Mouse (Mus musculus): ENCODE results near the gene Aspa. TPM values are rescaled to one million over a fixed set of nuclear protein-coding genes. Genes with fewer than 3 reads are reported as not detected.
"Not testable (repeated sequence)": the region's sequence is repeated elsewhere in the genome, so short reads cannot be mapped to it uniquely, and the experiment has no call there.

Aspa gene
- 1 to 10 TPM in 1 of 2 experiments, under 1 TPM in 1; 0.76 to 1.2 TPM for total RNA-seq (2021)
- long read RNA-seq, experiment 1, partial matches to known transcripts = 0 of 1 reads
- long read RNA-seq, experiment 1, other reads (novel, unspliced or antisense) = 1 of 1 reads
- long read RNA-seq, experiment 2, partial matches to known transcripts = 0 of 2 reads
- long read RNA-seq, experiment 2, other reads (novel, unspliced or antisense) = 0 of 2 reads

DNA sequence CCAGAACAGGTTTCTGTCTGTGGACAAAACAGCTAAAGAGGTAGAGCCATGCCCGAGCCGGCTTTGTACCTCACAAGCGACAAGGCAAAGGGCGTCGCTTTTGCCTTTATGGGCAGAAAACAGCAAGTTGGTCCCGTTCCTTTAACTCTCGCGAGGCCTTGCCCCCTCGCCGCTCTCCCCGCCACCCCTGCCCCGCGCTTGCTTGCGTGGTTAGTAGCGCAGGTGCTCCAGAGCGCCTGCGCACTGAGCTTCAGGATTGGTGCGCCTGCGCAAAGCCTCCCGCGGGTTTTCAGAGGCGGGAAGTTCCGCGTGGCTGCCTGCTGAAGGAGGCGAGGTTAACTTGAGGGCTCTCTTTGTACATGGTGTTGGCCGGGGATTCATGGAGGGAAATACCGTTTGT, at the start of gene Aspa, which contains the start of the genes Gm49340 and Spata22:
TSS of gene Aspa (minus strand) at position 155 of the 400 bp plus-strand sequence.
TSS of gene Gm49340 (plus strand) at position 300 of the 400 bp plus-strand sequence.
TSS of gene Spata22 (plus strand) at position 300 of the 400 bp plus-strand sequence.
- DNase-seq = no peak
- intact Hi-C loops (cut with DNase I) = no loop called here

DNA sequence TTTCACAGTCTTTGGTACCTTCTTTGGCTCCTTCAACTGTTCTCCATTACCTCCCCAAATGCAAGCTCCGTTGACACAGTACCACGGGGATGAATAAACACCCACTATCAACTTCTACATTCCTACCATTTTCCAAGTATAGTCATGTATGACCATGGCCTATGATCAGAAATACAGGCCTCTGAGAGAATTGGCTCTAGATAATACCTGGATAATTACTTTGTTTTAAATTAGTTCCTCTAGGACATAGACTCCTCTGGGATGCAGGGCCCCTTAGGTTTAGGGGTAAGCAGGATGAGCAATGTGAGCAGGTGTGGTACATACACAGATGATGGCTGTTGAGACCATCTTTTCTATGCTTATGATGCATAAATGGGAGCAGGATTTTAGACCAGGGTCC, 41.5 kb upstream of the Aspa start, which contains the start of gene Olfr376:
TSS of gene Olfr376 (plus strand) at position 301 of the 400 bp plus-strand sequence.
- intact Hi-C loops (cut with DNase I) = no loop called here
- no peak for DNase-seq

DNA sequence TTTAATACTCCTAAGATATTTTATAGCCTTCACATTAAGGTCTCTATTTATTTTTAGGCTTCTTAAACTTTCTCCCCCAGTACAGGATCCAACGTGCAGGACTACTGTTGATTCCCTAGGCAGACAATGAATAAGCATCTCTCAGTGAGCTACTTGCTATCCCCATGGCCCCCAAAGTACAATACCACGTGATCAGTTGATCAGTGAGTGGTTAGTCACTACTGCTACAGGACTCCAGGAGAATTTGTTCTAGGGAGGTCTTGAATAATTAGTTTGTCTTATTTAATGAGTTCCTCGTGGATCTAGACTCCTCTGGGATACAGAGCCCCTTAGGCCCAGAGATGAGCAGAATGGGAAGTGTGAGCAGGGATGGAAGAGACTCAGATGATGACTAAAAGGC, 21.1 kb upstream of the Aspa start, which contains the start of gene Olfr20:
TSS of gene Olfr20 (plus strand) at position 301 of the 400 bp plus-strand sequence.
- DNase-seq = no peak
- intact Hi-C loops (cut with DNase I) = no loop called here

DNA sequence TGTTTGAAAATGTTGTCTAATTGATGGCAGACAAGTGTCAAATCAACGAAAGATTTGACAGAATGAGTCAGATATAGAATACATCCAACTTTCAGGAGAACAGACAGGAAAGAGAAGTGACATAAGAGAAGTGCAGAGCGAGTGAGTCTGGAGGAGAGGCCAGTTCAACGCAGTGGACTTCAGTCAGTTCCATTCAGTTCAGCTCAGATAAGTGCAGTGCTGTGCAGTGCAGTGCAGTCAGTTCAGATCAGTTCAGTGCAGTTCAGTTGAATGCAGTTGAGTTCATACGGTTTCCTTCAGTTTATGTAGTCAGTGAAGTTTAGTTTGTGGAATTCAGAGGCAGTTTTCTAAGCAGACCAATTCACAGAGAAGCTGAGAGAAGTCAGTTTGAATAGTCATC, 7.5 kb upstream of the Aspa start:
- intact Hi-C loops (cut with DNase I) = no loop called here
- DNase-seq = no peak

DNA sequence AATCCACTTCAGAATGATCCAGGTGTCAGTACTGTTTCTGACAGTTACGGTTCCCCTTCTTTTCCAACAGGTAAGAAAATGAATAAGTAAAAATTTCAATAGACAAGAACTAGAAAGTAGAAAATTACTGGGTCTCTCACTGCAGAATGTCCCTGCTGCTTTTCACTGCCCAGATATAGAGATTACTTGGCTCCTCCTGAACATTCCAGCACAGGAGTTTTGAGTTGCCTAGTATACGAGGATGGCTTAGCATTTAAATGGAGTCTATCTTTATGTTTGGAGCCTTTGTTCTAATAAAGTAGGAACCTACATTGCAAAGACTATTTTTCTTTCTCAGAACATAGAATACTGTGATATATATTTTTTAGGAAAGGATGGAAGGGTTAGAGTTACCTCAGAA, 4.0 kb upstream of the Aspa start:
- DNase-seq = no peak
- intact Hi-C loops (cut with DNase I) = no loop called here

DNA sequence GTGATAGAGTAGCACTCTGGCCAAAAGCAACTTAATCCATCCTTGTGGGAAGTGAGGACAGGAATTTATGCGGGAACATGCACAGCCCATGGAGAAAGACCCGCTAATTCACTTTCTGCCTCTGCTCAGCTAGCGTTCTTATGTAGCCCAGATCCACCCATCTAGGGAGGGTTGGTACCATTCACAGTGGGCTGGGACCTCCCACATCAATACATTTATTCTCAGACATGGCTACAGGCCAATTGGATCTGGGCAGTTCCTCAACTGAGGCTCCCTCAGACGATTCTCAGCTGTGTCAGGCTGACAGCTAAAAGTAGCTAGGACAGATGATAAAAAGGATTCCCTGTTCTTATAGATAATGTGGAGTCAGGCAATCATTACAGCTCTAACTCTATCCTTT, 2.0 kb downstream of the Aspa start:
- intact Hi-C loops (cut with DNase I) = no loop called here
- DNase-seq = no peak

DNA sequence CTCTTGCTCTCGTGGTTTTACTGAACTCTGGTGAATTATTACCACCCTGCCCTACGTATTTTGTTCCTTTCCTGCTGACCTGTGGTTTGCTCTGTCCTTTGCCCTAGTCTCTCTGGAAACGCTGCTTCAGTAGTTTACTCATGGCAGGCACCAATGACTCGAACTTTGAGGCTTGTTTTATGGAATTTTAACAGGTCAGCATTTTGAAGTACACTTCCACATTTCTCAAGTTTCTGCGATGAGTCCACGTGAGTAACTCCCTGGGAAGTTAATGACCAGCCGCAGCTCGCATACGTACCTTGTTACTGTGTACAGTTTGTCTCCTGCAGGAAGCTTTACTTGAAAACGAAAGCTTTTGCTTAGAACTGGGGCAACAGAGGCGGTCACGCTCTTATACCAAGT, 2.9 kb downstream of the Aspa start:
- intact Hi-C loops (cut with DNase I) = no loop called here
- DNase-seq = no peak

DNA sequence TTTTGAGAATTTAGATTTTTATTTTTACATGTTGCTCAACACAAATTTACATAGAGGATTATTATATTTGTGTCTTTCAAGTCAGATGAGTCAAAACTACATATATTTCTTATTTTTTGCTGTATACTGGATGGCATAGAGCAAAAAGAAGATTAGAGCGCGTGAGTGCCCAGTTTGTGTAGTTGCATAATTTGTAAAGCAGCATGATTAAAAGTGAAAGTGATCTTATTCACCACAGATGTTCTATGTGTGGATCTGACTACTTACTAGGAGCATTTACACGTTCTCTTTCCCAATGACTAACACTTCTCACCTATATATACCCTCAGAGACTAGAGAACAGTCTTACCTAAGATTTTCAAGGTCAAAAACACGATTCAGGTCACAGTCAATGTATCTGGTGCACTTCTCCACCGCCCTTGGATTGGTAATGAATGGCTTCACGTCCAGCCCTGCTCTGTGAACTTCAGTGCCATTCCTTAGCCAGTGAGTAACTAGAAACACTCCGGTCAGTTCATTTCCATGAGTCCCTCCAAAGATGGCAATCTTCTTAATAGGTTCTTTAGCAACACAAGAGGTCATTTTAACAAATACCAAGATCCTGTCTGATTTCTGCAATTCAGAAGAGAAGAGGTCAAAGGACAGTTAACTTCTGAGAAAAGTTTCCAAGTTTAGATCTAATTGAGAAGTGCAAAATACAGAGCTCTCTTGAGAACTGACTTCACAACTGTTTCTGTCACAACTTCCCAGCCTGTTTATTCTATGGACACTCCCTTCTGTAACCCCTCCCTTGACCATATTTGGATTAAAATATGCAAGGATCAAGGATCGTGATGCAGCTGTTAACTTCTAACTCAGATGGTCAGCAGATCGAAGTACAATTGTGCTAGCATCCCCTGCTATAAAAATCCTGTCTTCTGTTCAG, 5.2 kb downstream of the Aspa start:
- no peak for DNase-seq
- intact Hi-C loops (cut with DNase I) = no loop called here

DNA sequence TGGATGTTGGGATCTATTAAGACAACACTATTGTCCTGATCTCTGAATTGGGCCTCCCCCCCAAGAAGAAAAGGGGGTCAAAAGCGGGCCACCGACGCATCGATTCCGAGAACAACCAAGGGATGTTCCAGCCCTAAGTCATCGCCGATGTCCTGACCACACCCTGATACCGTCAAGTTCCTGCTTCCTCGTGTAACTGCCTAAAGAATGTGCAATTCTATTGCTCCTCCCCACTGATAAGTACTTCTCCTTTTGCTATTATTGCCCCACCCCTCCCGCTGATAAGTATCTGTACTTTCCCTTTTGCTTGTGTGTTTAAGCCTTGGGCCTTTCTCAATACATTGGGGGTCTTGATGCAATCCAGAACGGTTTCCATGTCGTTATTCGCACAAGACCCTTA, 8.3 kb downstream of the Aspa start:
- intact Hi-C loops (cut with DNase I); DNase-seq: not testable (repeated sequence)

DNA sequence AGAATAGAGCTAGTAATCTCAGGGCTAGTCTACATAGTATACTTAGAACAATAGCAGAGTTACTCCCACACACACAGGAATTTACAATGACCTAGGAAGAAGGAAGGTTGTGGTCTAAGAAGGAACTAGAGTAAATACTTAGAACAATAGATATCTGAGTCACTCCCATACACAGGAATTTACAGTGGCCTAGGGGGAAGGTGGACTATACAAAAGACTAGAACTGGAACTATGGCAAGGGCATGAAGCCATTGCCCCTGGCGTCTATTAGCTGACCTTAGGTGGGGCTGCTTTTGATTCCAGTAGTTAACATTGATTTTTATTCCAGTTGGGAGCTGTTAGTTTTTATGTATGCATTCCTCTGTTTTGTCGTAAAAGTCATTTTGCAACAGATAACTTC, 10.8 kb downstream of the Aspa start:
- intact Hi-C loops (cut with DNase I); DNase-seq: not testable (repeated sequence)

DNA sequence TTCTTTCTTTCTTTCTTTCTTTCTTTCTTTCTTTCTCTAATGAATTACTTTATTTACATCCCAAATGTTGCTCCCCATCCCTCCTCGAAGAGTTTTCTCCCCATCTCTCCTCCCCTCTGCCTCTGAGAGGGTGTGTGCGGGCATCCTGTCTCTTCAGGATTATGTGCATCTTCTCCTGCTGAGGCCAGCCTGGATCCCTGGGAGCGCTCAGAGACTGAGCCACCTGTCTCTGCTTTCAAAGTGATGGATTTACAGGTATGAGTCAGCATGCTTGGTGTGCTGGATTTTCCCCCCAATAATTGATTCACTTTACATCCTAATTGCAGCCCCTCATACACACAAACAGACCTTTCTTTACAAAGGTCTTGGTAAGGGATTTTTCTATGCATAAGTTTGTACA, 13.4 kb downstream of the Aspa start:
- intact Hi-C loops (cut with DNase I) = no loop called here
- DNase-seq = no peak

DNA sequence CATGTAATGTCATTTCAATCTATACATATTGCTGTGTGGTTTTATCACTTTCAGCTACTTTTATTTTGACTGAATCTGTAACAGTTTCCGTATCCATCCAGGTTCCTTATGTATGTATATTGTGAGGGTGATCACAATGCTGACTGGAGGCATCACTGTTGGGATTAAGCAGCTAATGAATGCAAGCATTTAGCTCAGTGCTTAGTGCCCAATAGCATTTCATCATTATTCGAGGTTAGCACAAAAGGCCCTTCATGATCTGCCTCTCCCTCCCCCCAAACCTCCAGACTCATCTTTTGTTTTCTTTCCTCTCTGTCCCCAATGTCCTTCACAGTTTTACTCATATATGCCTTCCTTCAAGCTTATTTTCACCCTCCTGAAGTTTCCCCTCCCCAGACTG, 26.3 kb downstream of the Aspa start:
- intact Hi-C loops (cut with DNase I) = no loop called here
- DNase-seq = no peak

DNA sequence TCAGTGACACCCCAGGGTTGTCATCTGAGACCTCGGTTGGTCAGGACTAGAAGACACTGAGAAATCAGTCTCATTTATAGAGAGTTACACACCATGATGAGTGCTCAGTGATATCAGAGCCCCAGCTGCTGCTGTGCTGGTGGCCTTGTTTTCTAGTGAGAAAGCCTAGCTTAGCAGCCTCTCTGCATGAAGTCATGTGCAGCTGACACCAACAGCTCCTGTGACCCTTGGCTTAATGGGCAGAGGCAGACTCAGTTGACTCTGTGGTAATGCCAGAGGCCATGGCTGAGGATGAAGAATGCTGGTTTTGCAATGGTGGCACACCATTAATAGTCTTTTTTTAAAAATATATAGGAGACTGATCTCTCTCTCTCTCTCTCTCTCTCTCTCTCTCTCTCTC, 39.8 kb downstream of the Aspa start:
- DNase-seq = no peak
- intact Hi-C loops (cut with DNase I) = no loop called here

DNA sequence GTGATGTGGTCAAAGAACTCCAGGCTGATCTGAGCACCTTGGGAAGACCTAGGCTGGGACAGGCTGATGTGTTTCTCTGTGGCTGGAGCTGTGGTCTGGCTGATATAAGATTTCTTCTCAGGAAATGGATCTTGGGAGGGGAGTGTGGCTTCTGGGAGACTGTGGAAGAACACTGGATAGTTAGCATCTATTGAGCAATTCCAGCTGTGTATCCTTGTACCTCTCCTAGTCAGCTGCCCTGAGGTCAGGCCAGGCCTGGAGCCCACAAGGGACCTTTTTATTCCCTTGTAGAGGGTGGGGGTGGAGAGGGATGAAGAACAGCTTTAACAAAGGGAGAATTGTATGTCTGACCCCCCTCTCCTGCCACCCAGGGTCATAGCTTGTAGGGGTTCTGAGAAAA, 45.0 kb downstream of the Aspa start:
- intact Hi-C loops (cut with DNase I) = no loop called here
- DNase-seq = no peak

DNA sequence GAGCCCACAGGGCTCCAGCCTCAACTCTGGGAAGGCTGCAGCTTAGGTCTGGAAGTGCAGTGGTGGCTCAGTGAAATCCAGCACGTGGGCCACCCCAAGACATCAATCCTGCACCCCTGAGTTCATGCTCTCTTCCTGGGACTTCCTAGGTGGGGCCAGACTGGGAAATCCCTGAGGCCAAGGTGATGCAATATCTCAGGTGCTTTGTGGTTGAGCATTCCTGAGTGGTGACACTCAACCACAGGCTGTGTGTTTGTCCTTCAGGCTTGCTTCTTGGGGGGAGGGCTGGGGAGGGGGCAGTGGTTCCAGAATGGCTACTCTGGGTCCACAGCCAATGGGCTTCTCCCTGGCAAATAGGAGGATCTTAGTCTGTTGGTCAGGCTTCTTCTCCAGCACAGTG, 45.5 kb downstream of the Aspa start:
- intact Hi-C loops (cut with DNase I) = no loop called here
- no peak for DNase-seq

DNA sequence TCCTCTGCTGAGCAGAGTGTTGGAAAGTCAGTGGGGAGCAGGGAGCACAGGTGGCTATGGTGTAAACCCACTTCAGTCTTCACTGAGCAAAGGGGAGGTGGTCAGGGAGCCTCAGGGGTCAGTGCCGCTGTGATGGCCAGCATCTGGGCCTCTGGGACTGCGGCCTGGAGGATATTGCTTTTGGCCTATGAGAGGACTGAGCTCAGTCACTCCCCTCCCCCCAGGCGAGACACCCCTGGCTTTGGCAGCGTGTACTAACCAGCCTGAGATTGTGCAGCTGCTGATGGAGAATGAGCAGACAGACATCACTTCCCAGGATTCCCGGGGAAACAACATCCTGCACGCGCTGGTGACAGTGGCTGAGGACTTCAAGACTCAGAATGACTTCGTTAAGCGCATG, 46.0 kb downstream of the Aspa start:
- DNase-seq = peak; percentile 47 to 60
- intact Hi-C loops (cut with DNase I) = no loop called here

DNA sequence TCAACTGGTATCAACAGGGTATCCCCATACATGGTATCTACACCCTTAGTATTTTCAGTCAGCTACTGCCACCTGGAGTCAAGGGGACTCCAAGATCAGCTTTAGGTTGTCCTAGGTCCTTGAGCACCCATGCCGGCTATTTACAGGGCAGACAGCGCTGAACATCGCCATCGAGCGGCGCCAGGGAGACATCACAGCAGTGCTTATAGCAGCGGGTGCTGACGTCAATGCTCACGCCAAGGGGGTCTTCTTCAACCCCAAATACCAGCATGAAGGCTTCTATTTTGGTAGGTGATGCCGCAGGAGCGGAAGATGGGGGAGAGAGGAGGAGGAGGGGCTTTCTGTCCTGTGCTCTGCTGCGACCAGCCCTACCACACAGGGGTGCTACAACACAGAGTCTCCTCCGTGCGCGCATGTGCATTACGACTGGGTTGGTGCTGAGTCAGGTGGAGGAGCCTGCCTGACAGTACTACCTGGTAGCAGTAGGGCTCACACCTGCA, 47.8 kb downstream of the Aspa start:
- intact Hi-C loops (cut with DNase I) = loop anchor here (2.0 kb wide), 1 partner anchor 145 kb away; no protein-coding TSS in a partner anchor
- peak; percentile 40 to 44 for DNase-seq

DNA sequence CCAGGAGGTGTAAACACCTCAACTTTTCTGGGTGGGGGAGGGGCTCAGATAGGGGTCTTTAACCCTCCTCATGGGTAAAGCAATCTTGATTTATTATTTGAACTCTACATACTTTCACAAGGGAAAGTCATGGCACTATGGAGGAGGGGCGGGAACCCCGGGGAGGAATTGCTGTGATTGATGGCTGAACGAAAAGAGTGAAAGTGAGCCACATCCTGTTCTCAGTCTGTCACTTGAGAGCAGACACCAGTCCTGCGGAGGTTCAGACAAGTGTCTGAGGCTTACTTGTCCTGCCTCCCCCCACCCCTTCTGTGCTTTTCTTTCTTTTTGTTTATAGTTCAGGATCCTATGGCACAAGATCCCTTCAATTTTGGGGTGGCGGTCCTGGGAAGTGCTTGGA, 48.7 kb downstream of the Aspa start:
- DNase-seq = no peak
- intact Hi-C loops (cut with DNase I) = loop anchor here (2.0 kb wide), 1 partner anchor 144 kb away; no protein-coding TSS in a partner anchor

DNA sequence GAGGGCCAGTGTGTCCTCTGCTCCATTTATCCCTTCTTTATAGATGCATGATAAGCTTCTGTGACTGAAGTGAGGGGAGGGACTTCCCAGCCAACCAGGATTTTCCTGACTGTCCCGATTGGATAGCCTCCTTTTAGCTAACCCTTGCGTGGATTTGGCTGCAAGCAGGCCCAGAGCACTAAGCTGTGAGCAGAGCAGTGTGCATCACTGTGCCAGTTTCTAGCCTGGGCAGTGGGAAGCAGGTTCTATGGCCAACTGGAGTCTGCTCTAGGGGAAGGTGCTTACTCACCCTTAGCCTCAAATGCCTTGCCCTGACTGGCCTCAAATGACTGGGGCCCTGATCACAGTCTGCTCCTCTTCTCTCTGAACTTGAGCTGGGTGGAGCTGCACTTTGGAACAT, 54.6 kb downstream of the Aspa start:
- no peak for DNase-seq

DNA sequence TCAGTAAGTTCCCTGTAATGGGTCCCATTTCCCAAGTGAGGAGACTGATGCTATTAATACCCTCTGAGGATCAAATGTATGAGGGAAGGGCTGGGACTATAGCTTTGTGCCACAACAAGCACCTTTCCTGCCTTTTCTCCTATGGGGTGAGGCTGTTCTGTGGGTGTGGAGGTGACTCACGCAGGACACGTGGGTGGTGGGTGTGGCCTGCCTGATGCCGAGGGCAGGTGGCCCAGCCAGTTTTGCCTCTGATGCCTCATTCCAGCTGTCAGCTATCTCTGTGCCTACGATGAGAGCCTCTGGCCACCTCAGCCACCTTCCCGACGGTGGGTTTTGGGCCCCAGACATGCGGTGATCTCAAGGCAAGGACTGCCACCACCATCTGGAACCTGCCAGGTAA, 62.1 kb downstream of the Aspa start, which contains the start of gene Trpv3:
TSS of gene Trpv3 (plus strand) at position 122 of the 400 bp plus-strand sequence.
- DNase-seq = no peak
- intact Hi-C loops (cut with DNase I) = no loop called here

More for the DNA sequence above, 54.6 kb downstream of the Aspa start:
- intact Hi-C loops (cut with DNase I) = no loop called here

DNA sequence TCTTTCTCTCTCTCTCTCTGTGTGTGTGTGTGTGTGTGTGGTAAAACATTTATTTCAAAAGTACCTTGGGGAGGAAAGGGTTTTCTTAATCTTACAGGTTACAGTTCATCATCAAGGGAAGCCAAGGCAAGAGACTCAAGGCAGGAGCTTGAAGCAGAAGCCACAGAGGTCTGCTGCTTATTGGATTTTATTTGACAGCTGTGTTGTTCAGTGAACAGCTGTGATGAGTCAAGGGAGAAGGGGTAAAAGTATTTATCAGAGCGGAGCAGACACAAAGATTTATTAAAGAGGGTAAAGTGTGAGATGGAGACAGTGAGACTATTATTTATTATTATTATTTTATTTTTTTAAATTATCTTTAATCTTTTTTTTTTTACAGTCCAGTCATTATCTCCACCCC, 68.0 kb downstream of the Aspa start:
- intact Hi-C loops (cut with DNase I) = no loop called here
- DNase-seq = no peak
